Mouse (Mus musculus) kidney, postnatal 14 days (tissue): Measurements from ENCODE around the gene Plxna2.

Source experiments
- DNase-seq: peaks from one replicate; pipeline ENCODE4 v3.0.0; 2022; ENCODE audit warnings: mixed read lengths

The Plxna2 gene

DNA sequence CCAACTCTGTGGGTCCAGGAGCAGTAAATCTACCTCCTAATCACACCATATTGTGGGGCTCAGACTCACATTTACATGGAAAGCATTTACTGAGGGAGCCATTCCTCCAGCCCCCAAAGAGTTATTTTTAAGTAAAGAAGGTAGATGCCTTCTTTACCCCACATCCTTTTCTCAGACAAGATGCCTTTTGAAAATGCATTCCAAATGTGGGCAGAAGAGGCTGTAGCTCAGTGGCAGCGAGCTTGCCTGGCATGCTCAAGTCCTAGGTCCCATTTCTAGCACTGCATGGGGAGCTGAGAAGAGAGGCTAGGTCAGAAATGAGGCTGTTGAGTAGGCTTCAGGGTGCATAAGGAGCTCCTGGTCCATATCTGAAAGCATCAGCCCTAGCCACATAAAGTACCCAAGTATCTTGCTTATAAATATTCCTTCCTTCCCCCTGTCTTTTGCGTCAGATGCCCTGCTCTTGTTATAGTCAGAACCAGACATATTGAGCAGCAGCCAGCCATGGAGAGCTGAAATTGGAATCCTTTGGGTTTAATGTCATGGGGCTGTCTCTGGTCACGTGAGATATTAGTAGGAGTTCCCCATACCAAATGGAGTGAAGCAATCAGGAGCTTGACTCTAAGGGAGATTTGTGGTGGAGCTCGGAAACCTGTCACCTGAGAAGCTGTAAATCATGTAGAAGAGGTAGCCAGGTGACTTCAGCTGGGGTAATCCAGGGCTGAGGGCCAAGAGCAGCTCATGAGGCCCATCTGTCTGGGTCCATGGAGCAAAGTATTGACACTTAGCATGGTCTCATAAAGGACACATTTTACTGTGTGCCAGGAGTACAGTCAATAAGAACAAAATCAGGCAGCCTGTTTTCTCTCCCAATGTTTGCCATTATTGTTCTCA lies 96.4 kb downstream of the Plxna2 start:
- no peak for DNase-seq

DNA sequence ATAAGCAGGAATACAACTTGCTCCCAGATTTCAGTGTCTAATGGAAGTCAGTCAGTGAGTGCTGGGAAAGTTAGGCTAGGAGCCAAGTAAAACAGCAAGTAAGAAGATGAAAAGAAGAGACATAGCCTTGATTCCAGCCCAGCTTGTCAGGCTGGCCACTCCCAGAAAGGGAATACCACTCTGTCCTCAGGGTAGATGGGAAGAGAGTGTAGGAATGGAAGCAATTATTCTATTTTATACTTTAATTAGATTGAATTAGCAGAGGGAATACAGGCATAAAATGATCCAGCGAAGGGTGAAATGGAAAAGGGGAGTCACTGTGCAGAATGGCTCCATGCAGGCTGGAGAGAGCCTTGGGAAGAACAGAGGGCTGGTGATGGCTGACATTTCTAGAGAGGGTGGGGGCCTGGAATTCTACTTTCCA lies 99.4 kb downstream of the Plxna2 start:
- DNase-seq, result no peak

DNA sequence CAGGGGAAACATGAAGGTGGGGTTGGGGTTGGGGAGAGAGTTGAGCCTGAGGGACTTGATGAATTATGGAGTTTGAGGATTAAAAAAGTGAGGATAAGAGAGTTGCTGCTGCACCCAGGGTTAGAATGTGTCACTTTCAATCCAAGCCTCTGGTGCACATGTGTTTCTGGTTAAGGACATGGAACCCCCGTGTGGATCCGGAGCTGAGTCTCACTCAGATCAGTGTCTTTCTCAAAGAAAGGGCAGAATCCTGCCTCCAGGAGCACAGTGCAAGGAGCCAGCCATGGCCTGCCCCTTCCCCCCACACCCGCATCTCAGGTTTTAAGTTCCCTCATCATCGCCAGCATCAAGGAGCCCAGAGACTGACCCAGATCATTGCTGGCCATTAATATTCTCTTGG lies 102.4 kb downstream of the Plxna2 start:
- DNase-seq, result no peak

DNA sequence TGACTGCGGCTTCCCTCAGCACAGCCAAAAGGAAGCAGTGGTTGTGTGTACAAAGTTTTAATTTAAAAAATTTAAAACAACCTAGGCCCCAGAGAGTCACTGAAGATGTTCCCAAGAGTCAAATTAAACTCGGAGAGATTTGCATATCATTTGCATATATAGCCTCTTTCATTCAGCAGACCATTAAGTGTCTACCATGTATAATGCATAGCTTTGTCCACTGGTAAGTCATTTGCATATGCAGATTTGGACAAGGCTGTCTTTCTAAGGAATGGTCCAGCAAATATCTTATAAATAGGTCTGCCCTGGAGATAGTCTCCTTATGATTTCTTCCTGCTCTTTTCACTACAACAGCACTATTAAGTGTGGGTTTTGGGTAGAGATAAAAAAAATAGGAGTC lies 103.2 kb downstream of the Plxna2 start:
- DNase-seq, result no peak

DNA sequence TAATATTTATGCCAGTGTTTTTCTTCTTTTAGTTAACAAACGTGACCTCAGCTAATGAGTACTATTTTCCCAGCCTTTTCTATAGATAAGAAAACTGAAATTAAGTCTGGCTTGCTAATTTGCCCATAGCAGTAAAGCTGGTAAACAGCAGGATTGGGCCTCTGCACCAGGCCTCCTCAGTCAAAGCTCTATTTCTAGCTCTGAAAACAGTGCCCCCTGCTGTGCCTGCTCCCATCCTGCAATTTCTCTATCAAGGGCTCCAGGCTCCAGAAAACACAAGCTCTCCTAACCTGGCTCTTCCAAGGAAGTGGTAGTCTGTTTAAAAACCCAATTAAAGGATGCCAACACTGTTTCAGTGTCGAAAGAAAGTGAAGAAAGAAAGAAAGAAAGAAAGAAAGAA lies 104.3 kb downstream of the Plxna2 start:
- peak; percentile 76 for DNase-seq

DNA sequence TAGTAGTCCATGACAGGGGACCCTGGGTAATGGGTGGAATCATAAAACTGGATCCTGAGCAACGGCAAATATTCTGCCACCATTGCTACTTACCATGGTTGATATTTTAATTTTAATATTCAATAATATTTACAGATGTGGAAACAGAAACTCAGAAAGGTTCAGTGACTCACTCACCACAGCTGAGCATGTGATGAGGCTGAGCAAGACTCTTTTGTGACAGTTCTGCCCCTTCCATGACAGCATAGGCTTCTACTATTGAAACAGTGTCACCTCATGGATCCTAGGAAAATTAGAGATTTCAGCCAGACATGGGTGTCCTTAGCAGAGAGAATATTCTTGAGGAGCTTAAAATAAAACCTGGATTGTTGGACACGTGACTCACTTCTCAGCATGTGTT lies 116.8 kb downstream of the Plxna2 start:
- no peak for DNase-seq

DNA sequence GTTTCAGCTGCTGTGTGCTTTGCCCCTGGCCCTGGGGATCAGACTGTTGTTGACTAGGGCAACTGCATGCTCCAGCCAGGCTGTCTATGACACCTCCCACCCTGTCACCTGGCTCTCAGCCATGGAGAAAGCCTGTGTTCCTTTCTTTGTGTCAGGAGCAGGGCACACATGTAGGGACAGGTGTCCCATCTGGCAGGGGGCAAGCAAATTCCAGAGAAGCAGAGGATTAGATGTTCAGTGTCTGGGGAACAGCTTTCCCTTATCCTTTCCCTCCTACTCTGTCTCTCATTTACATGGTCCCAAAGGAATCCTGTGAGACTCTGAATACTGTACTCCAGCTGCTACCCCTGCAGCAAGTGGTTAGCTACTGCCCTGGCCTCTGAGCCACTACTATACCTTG lies 121.9 kb downstream of the Plxna2 start:
- no peak for DNase-seq

DNA sequence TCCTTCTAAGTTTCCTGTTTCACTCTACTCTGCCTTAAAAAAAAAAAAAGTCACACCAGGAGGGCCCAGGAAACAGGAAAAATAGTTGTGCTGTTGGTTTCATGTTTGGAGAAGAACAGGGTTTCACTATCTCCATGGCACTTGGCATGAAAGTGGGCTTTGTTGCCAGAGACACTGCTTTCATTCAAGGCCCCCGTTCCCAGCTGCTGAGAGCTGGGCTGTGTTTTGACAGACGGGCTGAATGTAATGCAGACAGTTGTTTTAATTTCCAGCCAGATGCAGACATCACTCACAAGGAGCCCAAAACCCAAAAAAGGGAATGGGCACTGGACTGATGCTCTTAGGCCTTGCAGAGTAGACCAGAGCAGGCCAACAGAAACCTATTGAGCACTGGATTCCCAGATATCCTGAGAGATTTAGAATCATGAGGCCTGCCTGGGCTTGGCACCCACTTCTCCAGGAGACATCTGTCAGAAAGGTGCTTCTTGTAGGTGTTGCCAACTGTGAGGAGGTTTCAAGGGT lies 124.9 kb downstream of the Plxna2 start:
- no peak for DNase-seq

DNA sequence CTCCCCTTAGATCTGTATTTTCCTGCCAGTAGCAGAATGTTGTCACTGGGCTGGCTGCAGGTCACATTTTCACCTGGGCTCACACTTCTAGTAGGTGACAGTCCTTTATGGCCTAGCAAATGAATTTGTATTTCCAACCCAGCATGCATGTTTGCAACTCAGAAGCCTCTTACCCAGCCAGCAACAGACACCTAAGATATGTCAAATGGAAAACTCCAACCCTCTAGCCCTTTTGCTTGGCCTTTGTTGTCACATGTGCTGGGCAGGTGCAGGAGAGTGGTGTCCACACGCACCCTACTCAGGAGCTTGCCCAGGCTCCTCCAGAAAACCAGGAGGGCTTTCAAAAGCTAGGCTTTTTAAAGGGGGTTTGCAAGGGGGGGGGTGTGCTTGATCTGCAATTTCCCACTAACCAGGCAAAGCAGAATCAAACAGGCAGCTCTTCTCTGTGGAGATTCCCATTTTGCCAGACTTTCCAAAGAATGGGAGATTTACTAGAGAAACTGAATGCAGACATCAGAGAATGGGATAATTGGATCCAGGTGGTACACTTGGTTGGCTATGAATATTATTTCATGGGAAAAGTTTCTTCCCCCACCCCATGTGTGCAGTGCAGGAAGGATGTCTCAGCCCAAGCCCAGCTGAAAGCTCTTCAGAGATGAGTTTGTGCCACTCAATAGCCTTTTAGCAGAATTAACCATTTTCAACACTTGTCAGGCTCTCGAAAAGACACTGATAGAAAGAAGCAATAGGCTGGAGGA lies 127.3 kb downstream of the Plxna2 start:
- DNase-seq, result no peak

DNA sequence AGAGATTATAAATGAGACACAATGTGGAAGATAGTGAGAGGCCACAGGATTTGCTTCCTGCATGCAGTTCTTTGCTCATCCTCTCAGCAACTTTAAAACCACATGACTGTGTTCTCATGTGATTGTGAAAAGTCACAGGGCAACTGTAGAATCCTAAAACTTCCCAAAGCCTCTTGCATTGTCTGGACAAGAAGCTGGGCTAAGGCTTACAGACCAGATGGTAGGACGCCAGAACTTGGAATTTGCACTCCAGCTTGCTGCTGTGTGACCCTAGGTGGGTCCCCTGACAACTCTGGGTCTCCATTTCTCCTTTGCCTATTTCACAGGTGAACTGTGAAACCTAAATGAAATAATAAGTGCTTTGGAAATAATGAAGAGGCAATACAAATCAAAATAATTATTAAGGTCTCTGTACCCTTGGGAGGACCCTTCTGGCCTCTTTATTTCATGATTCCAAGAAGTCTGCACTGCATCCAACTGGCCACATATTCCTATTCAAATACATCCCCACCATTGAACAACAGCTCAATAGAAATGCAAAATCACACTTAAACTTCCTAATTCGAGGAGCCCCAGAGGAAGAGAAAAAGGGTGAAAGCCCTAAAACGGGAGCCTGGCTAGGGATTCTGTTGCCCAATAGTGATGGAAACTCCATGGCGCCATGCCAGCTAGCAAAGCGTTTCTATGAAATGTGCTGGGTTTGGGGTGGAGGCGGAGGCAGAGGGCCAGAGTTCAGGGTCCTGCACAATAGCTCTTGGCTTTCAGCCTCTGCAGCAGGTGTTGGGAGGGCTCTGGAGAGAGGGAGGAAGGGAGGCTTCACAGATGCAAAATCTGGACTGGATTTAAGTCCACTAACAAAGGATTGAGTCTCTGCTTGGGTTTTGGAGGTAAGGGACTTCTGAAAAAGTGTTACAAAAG lies 128.6 kb downstream of the Plxna2 start:
- peak; percentile 81 for DNase-seq

DNA sequence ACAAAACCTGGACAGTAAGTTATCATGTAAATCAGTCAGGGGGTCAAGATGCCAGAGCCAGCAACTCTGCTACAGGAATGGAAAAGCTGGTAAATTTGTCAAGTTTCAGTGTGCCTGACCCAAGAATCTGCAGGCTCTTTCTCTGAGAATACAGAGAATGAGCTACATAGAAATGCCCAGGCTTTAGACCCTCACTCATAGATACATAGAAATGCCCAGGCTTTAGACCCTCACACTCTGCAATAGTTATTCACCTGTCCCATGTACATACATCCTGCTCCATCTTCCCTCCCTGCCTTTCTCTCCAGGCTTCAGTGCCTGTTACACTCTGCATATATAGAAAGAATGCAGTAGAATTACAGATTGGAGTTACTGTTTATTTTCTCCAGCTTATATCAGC lies 129.2 kb downstream of the Plxna2 start:
- DNase-seq, result no peak

DNA sequence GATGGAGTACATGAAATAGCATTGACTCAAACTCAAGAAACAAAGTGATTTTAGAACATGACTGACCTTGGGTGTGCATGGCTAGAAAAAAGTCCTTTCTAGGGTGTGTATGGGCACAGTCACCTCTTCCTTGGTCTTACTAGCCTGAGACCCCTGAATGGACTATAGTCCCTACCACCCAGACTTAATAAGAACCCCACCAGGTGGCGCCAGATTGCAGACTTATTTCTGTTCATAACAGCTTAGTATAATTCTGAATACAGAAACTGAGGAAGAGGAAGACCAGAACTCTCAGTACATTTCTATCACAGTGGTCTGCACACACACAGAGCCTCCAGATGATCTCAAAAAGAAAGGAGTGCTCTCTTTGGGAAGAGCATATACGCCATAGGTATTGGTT lies 135.2 kb downstream of the Plxna2 start:
- DNase-seq, result peak; percentile 57

DNA sequence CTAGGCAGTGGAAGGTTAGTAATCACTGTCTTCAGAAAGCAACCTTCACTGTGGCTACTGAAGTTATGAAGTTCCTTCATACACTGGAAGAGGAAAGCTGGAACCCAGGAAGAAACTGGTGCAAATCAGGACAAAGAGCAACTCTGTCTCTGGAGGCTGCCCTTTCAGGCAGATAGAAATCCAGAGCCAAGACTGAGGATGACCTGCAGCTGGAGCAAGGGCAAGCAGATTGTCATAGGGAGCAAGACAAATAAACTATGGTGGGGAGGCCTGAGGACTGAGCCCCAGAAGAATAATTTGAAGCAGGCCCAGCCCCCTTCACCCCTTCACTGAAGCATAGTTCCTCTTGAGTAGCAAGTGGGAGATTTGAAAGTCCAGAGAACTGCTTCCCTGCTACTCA lies 138.0 kb downstream of the Plxna2 start:
- DNase-seq, result peak; percentile 24

DNA sequence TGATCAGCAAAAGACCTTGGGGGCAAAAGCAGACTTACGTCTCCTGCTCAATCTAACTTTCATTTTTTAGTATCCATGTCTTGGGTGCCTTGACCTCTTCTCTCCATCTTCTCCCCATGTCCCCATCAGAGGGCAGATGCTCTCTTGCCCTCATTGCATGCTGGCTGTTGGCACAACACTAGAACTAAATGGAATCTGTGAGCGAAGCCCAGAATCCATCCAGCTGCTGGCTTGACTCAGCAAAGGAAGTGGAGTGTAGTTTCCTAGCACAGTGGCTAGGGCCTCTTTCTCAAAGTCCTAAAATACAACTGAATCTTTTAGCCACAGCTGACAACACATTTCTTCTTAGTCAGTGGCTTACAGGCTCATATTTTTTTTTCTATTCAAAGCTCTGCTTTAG lies 138.4 kb downstream of the Plxna2 start:
- DNase-seq, result peak; percentile 8

DNA sequence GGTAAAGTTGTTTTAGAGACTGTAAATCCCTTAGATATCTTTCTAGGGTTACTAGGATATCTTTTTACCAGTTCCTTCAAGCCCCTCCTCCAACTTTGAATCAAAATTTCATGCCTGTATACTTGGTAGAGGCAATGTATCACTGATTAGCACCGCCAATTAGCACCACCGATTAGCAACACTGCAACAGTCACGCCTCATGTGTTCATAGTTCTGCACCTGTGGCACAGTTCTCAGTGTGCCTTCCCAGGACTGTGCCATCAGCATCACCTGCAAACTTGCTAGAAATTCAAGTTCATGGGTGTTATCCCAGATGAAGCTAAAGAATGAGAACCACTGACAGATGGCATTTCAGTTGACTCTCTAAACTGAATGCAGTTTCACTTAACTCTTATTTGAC lies 138.8 kb downstream of the Plxna2 start:
- no peak for DNase-seq

DNA sequence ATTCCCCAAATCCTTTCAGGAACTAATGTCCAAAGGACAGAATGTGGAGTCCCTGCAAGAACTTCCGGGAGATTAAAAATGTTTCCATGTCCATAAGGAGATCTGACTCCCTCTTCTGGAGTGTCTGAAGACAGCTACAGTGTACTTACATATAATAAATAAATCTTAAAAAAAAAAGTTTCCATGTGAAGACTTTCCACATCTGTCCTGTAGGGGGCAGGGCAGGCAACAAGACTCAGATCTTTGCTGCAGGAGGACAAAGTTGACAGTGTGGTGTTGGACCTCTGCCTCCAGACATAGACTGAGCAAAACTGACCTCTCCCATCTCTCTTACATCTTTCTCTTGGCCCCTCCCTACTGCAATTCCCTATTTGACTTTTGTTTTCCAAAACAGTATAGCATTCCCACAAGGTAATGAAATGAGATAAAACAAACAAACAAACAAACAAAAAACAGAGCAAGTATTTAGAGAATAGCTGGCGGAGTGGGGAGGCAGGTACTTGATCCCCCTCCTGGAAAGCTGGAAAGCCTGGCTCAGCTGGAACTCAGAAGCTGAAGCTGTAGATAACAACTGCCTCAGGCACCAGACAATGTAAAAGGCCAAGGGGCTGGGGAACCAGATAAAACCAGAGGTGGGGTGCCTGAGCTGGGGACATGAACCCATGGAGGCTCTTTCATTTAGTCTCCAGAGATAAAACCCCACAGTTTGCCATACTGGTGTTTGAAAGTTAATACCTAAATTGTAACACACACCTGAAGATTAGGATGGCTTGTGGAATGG lies 143.6 kb downstream of the Plxna2 start:
- DNase-seq, result peak; percentile 36

DNA sequence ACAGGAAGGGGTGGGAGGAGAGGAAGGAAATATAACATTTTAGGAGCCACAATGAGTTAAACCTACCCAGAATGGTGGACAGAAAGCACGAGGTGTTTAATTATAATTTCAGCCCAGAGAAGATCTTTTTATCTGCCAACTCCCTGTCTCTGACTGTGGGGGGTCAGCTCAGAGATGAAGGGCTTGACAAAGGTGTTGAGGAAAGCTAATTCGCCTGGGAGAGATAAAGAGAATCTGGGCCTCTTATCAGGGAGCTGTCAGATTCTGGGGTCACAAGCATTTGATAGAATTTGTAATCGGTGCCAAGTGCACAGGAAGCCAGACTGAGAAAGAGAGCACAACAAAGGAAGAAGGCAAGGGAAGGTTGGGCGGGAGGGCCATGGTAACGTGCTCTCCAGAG lies 144.9 kb downstream of the Plxna2 start:
- DNase-seq, result no peak

DNA sequence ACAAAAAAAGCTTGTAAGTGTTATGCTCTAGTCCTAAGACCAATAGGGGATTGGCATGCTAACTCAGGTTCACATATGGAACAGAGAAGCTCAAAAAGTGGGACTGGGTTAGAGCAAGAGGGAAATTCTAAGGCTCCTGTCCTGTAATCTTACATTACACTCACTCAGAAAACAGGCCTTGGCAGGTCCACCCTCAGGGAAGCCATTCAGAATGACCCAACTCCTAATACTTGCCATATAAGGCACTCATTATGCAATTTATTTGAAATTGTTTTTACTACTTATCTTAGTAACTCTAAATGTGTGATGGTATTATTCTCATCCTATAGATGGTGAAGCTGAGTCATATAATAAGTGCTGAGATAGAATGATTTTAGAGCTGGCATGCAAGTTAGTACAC lies 146.9 kb downstream of the Plxna2 start:
- DNase-seq, result no peak

DNA sequence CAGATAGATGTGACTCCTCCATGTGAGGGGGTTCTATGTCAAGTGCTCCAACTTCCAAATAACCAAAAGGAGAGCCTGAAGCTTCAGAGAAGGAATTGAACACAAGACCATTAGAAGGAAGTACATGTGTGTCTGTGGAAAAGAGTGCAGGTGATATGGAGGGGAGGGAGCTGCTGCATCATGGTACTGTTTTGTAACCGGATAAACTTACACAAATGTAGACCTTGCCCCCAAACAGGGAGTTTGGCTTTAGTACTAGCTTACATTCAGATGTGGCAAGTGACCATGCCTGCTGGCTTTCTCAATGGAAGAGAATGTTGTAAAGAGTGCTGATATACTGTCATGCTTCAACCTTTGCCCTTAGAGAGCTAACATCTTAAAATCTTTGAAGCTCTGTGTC lies 150.8 kb downstream of the Plxna2 start:
- DNase-seq, result no peak

DNA sequence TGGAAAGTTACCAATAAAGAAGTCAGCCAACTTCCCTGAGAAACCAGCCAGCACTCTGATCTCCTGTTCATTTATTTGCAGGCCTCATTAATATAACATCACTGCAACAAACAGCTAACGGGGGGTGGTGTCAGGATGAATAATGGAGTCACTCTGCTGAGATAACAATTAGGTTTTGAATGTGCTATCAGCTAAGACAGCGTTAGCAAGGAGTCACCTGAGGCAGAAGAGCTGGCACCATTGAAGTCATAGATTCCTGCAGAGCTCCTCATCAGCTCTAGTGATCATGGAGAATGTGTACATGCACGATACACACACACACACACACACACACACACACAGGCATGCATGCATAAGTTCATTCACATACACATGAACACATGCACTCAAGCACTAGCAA lies 154.0 kb downstream of the Plxna2 start:
- DNase-seq, result no peak

DNA sequence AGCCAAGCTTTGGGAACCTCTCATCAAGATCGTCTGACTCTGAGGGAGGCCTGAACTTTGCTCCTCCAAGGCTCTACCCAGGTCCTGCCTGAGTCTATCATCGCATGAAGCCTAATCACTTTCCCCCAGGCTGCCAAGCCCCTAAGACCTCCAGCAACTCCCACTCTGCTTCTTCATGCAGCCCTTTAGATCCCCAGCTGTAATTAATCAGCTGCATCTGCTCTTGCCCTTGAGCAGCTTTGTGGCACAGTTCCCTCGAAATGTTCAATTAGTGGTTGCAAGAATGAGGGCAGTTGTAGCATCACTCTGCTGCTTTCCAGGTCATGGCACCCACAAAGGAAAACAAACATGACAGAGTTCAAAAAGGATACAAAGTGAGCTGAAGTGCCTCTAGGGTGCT lies 155.9 kb downstream of the Plxna2 start:
- DNase-seq, result no peak

DNA sequence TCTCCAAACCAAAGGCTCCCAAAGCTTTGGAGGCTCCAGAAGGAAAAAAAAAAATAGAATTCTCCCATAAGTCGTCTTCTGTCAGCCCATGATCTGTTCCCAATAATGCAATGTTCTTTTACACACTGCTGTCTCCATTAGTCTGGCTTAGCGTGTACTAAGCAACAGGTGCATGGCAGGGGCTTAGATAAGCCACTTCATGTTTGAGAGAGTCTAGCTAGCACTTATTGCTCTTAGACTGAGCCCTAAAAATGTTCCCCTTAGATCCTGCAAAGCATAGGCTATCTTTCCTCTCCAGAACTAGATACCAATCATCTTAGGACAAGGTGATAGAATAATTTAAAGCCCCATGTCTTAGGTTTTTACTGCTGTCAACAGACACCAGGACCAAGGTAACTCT lies 156.3 kb downstream of the Plxna2 start:
- no peak for DNase-seq
